Mouse (Mus musculus) 416B (cell line): ENCODE measurements at regions not wholly inside any gene's neighbourhood (a gene's known extent, or its start where the extent isn't known, plus 50 kb on each side); places are given as distances from the start of the nearest gene placed in this dataset.

ENCODE experiments used
- DNase-seq: peaks from one replicate; pipeline ENCODE4 v3.0.0; 2011; ENCODE audit warnings: low read depth

- DNase-seq: no peak
Measured at GRCm38 (mm10) chr15:7574264-7574663, 176.1 kb upstream of the Egflam start.

DNA sequence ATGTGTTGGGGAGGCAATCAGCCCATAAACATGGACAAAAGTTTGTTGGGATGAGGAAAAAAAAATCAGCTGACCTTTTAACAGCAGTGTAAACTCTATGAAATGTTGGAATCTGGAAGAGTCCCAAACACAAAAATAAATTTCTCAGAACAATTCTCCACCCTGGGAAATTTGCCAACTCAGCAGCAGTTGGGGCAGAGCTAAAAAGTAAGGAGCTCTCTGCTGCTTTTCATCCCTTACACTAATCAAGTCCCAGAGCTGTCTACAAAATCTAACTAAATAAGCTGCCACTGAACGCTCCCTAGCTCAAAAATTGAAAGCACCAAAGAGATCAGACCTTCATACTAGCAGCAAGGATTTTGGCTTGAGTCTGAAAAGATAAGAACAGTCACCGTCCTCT lies 176.6 kb upstream of the Egflam start:
- DNase-seq: no peak

GRCm38 (mm10) chr15:7578439-7578838 lies 180.2 kb upstream of the Egflam start:
- DNase-seq: no peak

DNA sequence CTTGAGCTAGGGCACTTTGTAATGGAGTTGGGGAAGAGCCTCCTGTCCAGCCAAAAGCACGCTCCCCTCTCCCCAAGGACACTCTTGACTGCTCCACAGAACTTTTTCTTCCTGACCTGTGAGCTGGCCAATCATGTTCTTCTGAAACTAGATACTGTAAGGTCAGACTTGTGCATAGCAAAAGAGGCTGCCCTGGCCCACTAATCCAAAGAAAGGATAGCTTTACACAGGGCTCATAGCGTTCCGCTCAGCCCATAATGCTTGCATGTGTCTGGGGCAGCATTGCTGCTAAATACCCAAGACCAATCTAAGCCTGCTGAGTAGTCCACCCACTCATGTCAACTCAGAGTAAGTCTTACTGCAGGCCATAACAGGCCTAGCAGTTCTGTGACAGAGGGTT lies 189.0 kb upstream of the Egflam start:
- DNase-seq: no peak

DNA sequence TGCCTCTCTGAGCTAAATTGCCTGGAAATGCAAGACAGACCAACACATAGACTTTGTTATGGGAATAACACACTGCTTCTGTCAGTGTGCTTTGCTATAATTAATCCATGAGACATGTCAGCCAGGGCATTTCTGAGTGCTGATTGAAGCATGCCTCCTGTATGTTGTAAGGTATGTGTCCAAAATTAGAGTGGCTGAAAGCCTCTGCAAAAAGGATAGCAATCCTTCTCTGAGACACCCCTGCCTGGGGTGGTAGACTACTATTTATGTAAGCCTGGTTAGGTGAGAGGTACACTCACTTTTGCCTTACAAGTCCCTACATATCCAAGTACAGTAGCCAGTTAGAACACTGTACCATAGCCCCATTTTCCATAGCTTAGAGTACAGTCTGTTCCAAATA lies 193.3 kb upstream of the Egflam start:
- no peak for DNase-seq

GRCm38 (mm10) chr15:7597335-7597734 lies 199.1 kb upstream of the Egflam start:
- no peak for DNase-seq

DNA sequence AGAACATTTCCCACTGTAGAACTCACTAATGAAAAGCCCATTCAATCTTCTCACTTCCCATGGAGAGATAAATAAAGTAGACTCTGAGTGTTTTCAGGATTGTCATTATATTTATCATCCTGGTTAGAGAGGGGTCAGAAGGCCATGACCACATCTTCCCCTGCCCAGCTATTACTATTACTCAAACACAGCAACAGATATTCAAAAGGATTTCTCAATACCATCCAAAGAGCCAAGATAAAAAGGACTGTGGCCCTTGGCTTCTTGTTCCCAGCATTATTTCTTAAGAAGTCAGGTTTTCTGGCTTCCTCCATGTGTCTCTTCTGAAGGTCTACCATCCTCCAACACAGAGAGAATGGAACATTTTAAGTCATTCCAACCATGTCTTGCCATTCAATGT lies 199.6 kb upstream of the Egflam start:
- no peak for DNase-seq

DNA sequence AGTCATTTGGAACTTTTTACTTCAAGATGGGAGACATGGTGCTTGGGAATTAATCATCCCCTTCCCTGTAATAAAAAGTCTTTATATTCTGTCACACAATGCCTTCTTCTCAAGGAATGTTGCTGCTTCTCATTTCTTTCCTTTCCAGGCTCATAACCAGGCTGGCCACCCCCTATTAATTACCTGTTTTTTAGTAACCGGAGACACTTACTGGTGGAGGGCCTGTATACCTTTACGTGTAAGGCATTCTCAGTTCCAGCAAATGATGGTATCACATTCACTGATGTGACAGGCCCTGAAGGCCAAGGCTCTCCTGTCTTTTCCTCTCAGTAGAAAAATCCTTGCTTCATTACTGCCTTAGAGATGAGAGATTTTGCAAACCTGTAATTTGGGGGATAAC lies 203.3 kb upstream of the Egflam start:
- no peak for DNase-seq

- DNase-seq: no peak
Measured at GRCm38 (mm10) chr15:7604847-7605246, 205.8 kb upstream of the Gdnf start.

- DNase-seq: no peak
Measured at GRCm38 (mm10) chr15:7617954-7618353, 192.7 kb upstream of the Gdnf start.

DNA sequence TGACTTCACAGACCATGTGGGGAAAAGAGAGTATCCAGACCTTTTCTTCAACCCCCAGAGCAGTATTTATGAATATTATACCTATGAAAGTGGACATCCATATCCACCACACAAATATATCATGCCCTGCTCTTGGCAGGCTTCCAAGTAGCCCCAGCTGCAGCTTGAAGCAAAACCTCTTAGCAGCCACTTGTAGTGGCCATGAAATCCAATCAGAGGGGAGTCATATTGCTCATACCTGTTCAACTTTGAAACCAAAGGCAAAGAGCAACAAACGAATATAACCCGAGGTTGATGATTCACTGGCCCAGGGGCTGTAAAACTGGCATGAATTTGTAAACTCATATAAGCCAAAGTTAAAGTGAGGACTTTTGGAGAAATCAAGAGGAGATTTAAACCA lies 187.6 kb upstream of the Gdnf start:
- no peak for DNase-seq

- DNase-seq: no peak
Measured at GRCm38 (mm10) chr15:7624689-7625472, 185.8 kb upstream of the Gdnf start.

GRCm38 (mm10) chr15:7629826-7630225 lies 180.8 kb upstream of the Gdnf start:
- DNase-seq: no peak

DNA sequence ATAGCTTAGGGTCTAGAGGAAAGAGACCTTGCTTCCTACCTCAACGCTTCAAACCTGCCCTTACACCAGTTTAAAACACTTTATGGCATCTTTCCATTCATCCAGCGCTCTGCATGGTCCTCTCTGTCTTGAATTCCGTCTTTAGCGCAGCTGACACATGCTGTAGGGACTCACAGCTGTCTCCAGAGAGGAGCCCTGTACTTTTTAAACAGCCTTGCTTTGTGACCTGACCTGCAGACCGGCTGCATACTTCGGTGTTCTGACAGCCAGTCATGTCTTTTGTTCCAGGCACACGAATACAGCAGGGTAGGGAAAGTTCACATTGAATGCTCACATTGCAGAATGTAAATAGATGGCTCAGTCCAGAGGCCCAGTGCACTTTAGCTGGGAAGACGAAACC lies 175.4 kb upstream of the Gdnf start:
- no peak for DNase-seq

DNA sequence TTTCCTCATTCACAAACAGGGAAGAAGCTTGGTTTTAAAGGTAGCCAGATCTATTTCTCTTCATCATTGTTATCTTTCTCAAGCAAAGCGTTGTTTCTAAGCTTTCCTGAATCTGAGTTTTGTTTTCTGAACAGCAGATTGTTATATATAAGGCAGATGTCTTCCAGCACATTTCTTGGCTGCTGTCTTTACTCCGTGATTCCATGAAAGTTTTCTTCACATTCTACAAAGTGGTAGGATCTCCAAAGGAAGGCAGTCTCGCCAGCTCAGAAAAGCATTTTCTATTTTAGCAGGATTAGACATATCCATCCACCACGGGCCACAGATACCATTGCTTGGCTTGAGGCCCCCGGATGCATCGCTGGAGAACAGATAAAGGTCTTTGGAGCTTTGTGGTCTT lies 171.2 kb upstream of the Gdnf start:
- DNase-seq: no peak

DNA sequence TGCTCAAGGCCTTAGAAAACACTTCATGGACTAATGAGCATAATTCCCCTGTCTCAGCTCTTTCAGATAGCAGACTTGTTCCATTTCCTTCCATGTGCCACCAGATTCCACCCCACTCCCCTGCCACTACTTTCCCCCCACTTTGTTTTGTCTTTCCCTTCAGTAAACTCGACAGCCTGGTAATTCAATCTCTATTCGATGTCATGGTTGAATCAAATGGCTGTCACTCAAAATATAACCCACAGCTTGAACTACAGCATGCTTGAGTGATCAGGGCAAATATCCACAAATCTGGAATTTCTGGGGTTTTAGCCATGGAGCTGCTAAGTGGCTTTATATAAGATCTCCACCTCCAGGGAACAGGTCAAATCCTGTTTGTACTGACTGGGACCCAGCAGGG lies 168.6 kb upstream of the Gdnf start:
- DNase-seq: no peak

DNA sequence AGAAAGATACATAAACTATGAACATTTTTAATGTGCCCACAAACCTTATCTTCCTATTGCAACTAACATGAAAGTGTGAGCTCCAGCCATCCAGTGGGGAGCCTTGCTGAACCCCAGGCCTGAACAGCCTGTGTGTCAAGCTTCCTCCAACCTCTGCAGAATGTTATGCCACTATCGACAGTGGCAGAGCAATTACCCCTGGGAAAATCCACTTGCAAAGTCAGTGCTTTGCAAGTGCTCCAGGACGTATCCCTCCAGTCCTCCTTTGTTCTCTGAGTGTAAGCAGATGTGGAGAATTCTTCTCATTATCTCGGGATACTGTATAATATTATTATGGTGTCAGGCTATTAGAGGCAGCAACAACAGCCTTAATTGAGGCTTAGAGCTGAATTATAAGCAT lies 159.9 kb upstream of the Gdnf start:
- DNase-seq: no peak

DNA sequence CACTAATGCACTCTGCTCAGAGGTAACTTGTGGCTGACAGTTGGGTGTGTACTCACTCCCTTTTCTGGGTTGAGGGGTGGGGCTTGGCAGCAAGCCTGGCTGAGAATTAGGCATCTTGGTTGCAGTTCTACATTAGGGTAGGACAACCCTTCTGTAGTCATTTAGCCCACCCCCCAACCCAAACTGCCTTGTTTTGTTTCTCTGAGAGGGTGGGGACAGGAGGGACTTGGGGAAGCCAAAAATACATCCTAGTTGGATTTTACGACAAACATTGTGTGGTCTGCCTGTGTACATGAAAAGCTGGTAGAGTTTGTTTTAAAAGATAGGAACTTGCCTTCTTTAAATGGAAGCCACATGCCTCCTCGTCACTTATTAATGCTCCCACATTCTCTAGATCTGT lies 146.8 kb upstream of the Gdnf start:
- no peak for DNase-seq

- no peak for DNase-seq
Measured at GRCm38 (mm10) chr15:7669631-7670030, 141.0 kb upstream of the Gdnf start.

GRCm38 (mm10) chr15:7676970-7677369 lies 133.7 kb upstream of the Gdnf start:
- DNase-seq: no peak

- no peak for DNase-seq
Measured at GRCm38 (mm10) chr15:7678711-7679110, 131.9 kb upstream of the Gdnf start.

DNA sequence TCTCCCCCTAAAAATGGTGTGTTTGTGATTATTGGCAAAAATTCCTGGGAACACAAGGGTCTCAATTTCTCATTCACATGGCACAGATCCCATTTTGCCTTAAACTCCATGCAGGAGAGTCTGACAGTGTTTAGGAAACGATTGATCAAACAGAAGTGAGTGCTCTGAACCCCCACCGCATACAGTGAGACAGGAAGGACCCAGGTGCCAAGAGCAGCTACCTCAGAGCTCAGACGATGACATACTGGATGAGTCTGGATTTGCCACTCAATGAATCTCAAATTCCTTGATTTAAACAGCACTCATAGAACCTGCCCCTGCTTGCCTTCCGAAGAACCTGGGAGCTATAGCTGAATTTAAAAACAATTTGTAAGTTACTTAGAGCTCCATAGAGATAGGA lies 129.6 kb upstream of the Gdnf start:
- DNase-seq: no peak

DNA sequence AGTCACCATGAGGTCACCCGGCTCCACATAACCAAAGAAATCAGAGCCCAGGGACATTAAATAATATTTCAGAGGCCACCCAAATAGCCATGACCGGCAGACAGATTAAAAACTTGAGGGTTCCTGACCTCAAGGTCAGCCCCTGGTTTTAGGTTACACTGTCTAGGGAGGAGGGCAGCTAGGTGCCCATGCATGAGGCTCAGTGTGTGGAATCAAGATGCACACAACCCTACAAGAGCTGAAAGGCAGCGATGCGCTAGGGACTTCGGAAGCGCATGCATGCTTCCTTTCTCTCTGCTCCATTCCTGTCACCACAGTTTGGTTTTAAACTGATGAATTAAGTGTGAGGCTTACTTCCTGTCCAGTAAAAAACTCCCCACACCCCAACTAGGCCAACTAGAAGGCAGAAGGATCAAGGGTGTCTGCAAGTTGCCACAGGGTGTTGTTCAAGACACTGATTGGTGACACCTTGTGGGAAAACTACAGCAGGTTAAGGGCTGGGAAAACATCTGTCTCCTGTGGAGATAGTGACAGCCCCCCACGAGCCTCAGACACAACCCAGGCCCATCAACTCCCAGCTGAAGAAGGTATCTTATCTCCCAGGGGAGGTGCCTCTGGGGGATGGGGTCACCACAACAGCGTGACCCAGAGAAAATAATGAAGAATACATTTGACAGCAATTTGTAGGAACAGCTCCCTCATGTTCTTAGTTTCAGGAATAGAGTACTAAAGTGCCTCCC lies 127.2 kb upstream of the Gdnf start:
- DNase-seq: no peak

GRCm38 (mm10) chr15:7691251-7691650 lies 119.4 kb upstream of the Gdnf start:
- no peak for DNase-seq
